9 mouse cellular contexts compared by ENCODE assay signal in genomic region chr13:64100186-64100585, GRCm38 (mm10). TPM values are rescaled to one million over a fixed set of nuclear protein-coding genes. Genes with fewer than 3 reads are reported as not detected.
DNase-seq lines count a peak whose midpoint lies in the region; ATAC-seq lines count a peak whose summit lies in the region.
"Had no signal": no experiment of that assay in that cellular context is flagged by ENCODE, and none has a peak within 500 bp of the region (broad histone marks: within the 10 kb centered on the region; RNA-seq: fewer than 3 reads in every experiment).

No protein-coding gene starts in this region.

- H3K9me3 ChIP-seq in kidney, embryonic 16.5 days (ENCODE audit: low read length) = no peaks in the 10 kb centered on the region

- H3K9ac ChIP-seq in kidney, embryonic 16.5 days (replicated peaks; ENCODE audit: low read length) = no peak overlapping the region

- peak; percentile 18 for DNase-seq in gastrocnemius, postnatal 10 days
- DNase-seq in gastrocnemius, postnatal 4 days (ENCODE audit: low spot score in 2 of 2) = no peak
- DNase-seq in urinary bladder, postnatal 14 days (ENCODE audit: low spot score) = peak; percentile 45
- DNase-seq in urinary bladder, postnatal 10 days (ENCODE audit: low spot score) = no peak
- peak; percentile 60 for DNase-seq in lung, postnatal 36 days
- no peak for DNase-seq in Muller cell, postnatal 12 days (ENCODE audit: inconsistent ontology term)

- peaks cover 6% of the 10 kb centered on the region; the same call in 1 of the 2 replicates for H3K36me3 ChIP-seq in kidney, embryonic 16.5 days (ENCODE audit: insufficient read depth, low read length)

- H3K27me3 ChIP-seq in kidney, embryonic 16.5 days (ENCODE audit: insufficient read depth, low read length) = no peaks in the 10 kb centered on the region

- no peak overlapping the region for H3K27ac ChIP-seq in kidney, embryonic 16.5 days (ENCODE audit: low read length)

- WGBS in kidney, embryonic 16.5 days = 66% methylated on average over 3 of the region's 3 CpGs

- peak; percentile 49; the same call in 1 of the 2 replicates for ATAC-seq in erythroid progenitor cell, adult 5-6 weeks (replicated peaks; ENCODE audit: low FRiP score, poor library complexity, severe bottlenecking)
- ATAC-seq in kidney, embryonic 16.5 days (ENCODE audit: low FRiP score, low TSS enrichment) = peak; percentile 57; the same call in 1 of the 2 replicates

- no peaks in the 10 kb centered on the region for H3K4me1 ChIP-seq in kidney, embryonic 16.5 days (ENCODE audit: insufficient read depth, low read length)

- H3K4me3 ChIP-seq in kidney, embryonic 16.5 days (ENCODE audit: low read length) = no peak overlapping the region

- H3K4me2 ChIP-seq in kidney, embryonic 16.5 days (replicated peaks; ENCODE audit: low read depth, low read length) = no peak overlapping the region

RNA-seq across cellular contexts. Expression of gene Hsd17b3, which starts 11.2 kb away (rescaled TPM):
- not detected for total RNA-seq in gastrocnemius, postnatal 10 days (2021)
- total RNA-seq in gastrocnemius, postnatal 4 days (2021) = not detected
- total RNA-seq in erythroid progenitor cell, adult 5-6 weeks (2015; ENCODE audit: low replicate concordance) = not detected in 2 replicates
- total RNA-seq in erythroid progenitor cell, adult 5-6 weeks (2017; ENCODE audit: low replicate concordance) = not detected in 2 replicates
- polyA plus RNA-seq in kidney, embryonic 16.5 days (2015; fragmentation: Nextera tagmentation; extraction: Ambion mirVana) = not detected in 2 replicates
- total RNA-seq: layer of hippocampus, postnatal 36 days had no signal

RNA-seq across cellular contexts. Expression of gene Slc35d2, which starts 29.0 kb away (rescaled TPM):
- 1 to 10 TPM; 1.3 to 1.8 TPM for total RNA-seq in gastrocnemius, postnatal 10 days (2021)
- total RNA-seq in gastrocnemius, postnatal 4 days (2021) = 1 to 10 TPM; 3.1 to 3.3 TPM
- 2.5 and 10.5 TPM in 2 replicates for total RNA-seq in erythroid progenitor cell, adult 5-6 weeks (2015; ENCODE audit: low replicate concordance)
- total RNA-seq in erythroid progenitor cell, adult 5-6 weeks (2017; ENCODE audit: low replicate concordance) = 0.26 and 4.8 TPM in 2 replicates
- 5.6 and 5.8 TPM in 2 replicates for polyA plus RNA-seq in kidney, embryonic 16.5 days (2015; fragmentation: Nextera tagmentation; extraction: Ambion mirVana)

RNA-seq across cellular contexts. Expression of gene Zfp367, which starts 52.8 kb away (rescaled TPM):
- 10 to 100 TPM in 1 of 2 experiments, 1 to 10 TPM in 1; 9.8 to 12.5 TPM for total RNA-seq in gastrocnemius, postnatal 10 days (2021)
- total RNA-seq in gastrocnemius, postnatal 4 days (2021) = 10 to 100 TPM; 15.8 to 17.8 TPM
- 71.0 and 93.5 TPM in 2 replicates for total RNA-seq in erythroid progenitor cell, adult 5-6 weeks (2015; ENCODE audit: low replicate concordance)
- total RNA-seq in erythroid progenitor cell, adult 5-6 weeks (2017; ENCODE audit: low replicate concordance) = 103 and 120 TPM in 2 replicates
- polyA plus RNA-seq in kidney, embryonic 16.5 days (2015; fragmentation: Nextera tagmentation; extraction: Ambion mirVana) = 16.2 and 17.4 TPM in 2 replicates

Comparison
In these comparisons a context has a peak if more than half of its experiments do, and no peak if none do; other contexts are left out.
1. DNase-seq: peak in gastrocnemius, postnatal 10 days (single experiment), urinary bladder, postnatal 14 days (single experiment) and lung, postnatal 36 days (single experiment); none in gastrocnemius, postnatal 4 days (0 of 2), urinary bladder, postnatal 10 days (single experiment) and Muller cell, postnatal 12 days (single experiment).